Mouse (Mus musculus) bone marrow macrophage, adult 2 months (primary cell): ENCODE data around the gene Cpt1c.

ENCODE experiments used
- CTCF ChIP-seq: IDR thresholded peaks from 2 replicates; pipeline ENCODE4 v1.5.1; 2012; ENCODE audit warnings: low read depth, mild to moderate bottlenecking, low read length, moderate library complexity
- POLR2A ChIP-seq: IDR thresholded peaks from 2 replicates; pipeline ENCODE4 v1.6.1; 2012; ENCODE audit warnings: mild to moderate bottlenecking, low read depth, low read length, borderline replicate concordance

DNA sequence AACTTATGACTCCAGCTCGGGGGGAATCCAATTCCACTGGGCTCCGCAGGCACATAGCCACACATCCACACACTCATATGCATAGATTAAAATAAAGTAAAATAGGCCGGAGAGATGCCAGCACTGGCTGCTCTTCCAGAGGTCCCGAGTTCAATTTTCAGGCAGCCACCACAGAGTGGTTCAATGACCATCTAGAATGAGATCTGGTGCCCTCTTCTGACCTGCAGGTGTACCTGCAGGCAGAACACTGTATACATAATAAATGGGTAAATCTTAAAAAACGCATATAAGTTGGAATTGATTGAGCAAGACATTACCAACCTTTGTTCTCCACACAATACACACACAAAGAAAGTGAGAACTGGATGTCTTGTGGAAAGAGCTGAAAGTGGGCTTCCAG is 19.0 kb downstream of the Cpt1c start:
- no peak for TF ChIP-seq CTCF
- TF ChIP-seq POLR2A: no peak
